In the genomic region with DNA sequence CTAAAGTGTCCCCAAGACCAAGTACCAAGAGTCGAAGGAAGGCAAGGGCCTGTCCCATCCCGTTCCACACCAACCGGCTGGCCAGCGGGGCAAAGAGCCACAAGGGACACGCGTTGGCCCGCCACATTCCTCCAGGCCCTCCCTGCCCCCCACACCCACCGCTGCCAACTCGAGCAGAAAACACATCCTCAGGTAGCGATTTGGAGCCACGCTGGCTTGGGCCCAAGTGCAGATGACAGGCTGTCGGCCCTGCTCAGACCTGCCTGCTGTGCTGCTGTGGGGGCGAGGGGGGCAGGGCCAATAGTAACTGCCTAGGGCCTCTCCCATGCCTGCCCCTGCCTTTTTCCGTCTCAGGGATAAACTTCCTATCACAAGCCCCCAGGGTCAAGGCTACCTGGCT, we compare ENCODE assay signal across 11 mouse cellular contexts. TPM values are rescaled to one million over a fixed set of nuclear protein-coding genes. Genes with fewer than 3 reads are reported as not detected.
A peak's percentile ranks its signal among the peaks of the same experiment; 100 is the strongest.
DNase-seq lines count a peak whose midpoint lies in the region; ATAC-seq lines count a peak whose summit lies in the region.
"Had no signal": no experiment of that assay in that cellular context is flagged by ENCODE, and none has a peak within 500 bp of the region (broad histone marks: within the 10 kb centered on the region; RNA-seq: fewer than 3 reads in every experiment).

No protein-coding gene starts in this region.

- no peak overlapping the region for H3K9ac ChIP-seq in heart, embryonic 16.5 days (ENCODE audit: low read length)
- H3K9ac ChIP-seq in midbrain, embryonic 15.5 days: no peak overlapping the region

- no peaks in the 10 kb centered on the region for H3K36me3 ChIP-seq in heart, embryonic 16.5 days (ENCODE audit: control insufficient read depth, insufficient read depth)
- H3K36me3 ChIP-seq in midbrain, embryonic 15.5 days (replicated peaks): no peaks in the 10 kb centered on the region

- ATAC-seq in heart, embryonic 16.5 days (replicated peaks; ENCODE audit: extremely low read depth, insufficient read depth, low FRiP score): no peak
- no peak for ATAC-seq in midbrain, embryonic 15.5 days (replicated peaks)

- no peak overlapping the region for H3K27ac ChIP-seq in heart, embryonic 16.5 days (ENCODE audit: low read length)
- H3K27ac ChIP-seq in midbrain, embryonic 15.5 days: no peak overlapping the region

- H3K4me2 ChIP-seq in heart, embryonic 16.5 days (ENCODE audit: low read depth, low read length): peak overlapping the region; percentile 10
- H3K4me2 ChIP-seq in midbrain, embryonic 15.5 days: peak overlapping the region; percentile 90

- peak overlapping the region; percentile 9; the same call in 1 of the 2 replicates for H3K4me3 ChIP-seq in heart, embryonic 16.5 days (ENCODE audit: low read length)
- H3K4me3 ChIP-seq in midbrain, embryonic 15.5 days: peak overlapping the region; percentile 77; the same call in 1 of the 2 replicates

- H3K4me1 ChIP-seq in heart, embryonic 16.5 days (ENCODE audit: control insufficient read depth, insufficient read depth, low read length): peaks cover 20% of the 10 kb centered on the region
- H3K4me1 ChIP-seq in midbrain, embryonic 15.5 days: peaks cover 42% of the 10 kb centered on the region

- no peak for DNase-seq in heart, adult 9 months (ENCODE audit: low spot score in 2 of 2)
- DNase-seq in urinary bladder, adult 18-20 months (ENCODE audit: low spot score in 2 of 2): peak; percentile 67 to 80
- no peak for DNase-seq in urinary bladder, postnatal 10 days (ENCODE audit: low spot score)
- DNase-seq in liver: no peak
- no peak for DNase-seq in left cerebral cortex, postnatal 14 days (ENCODE audit: low spot score in 2 of 2)
- DNase-seq in lung, postnatal 10 days: no peak
- DNase-seq: heart, adult 11 months; retina, postnatal 1 day; thymus, adult 2 months had no signal

- H3K9me3 ChIP-seq in heart, embryonic 16.5 days (replicated peaks; ENCODE audit: control insufficient read depth, low read length): no peaks in the 10 kb centered on the region
- no peaks in the 10 kb centered on the region for H3K9me3 ChIP-seq in midbrain, embryonic 15.5 days

- intact Hi-C loops in left cerebral cortex, postnatal 14 days (cut with DNase I): no loop called here

- 65% methylated on average over 14 of the region's 14 CpGs for WGBS in heart, embryonic 16.5 days
- WGBS in midbrain, embryonic 15.5 days: 67% methylated on average over 14 of the region's 14 CpGs

- H3K27me3 ChIP-seq in heart, embryonic 16.5 days (ENCODE audit: control insufficient read depth, insufficient read depth, low read length): peaks cover 70% of the 10 kb centered on the region
- 0 out of 2 replicates have a peak, but pooled peaks cover 5% of the 10 kb centered on the region for H3K27me3 ChIP-seq in midbrain, embryonic 15.5 days (replicated peaks)

RNA-seq across cellular contexts. Expression of a gene that starts 2.3 kb away (rescaled TPM):
- polyA plus RNA-seq in heart, embryonic 16.5 days (2015; fragmentation: Nextera tagmentation; extraction: Ambion mirVana): 4.0 and 5.4 TPM in 2 replicates
- 16.4 and 18.4 TPM in 2 replicates for polyA plus RNA-seq in midbrain, embryonic 15.5 days (2015; fragmentation: Nextera tagmentation; extraction: Ambion mirVana)
- total RNA-seq in left cerebral cortex, postnatal 14 days (2021): 10 to 100 TPM; 60.2 to 61.2 TPM

RNA-seq across cellular contexts. Expression of a gene that starts 14.7 kb away (rescaled TPM):
- 36.0 and 43.3 TPM in 2 replicates for polyA plus RNA-seq in heart, embryonic 16.5 days (2015; fragmentation: Nextera tagmentation; extraction: Ambion mirVana)
- 60.6 and 60.8 TPM in 2 replicates for polyA plus RNA-seq in midbrain, embryonic 15.5 days (2015; fragmentation: Nextera tagmentation; extraction: Ambion mirVana)
- 10 to 100 TPM in 1 of 2 experiments, 1 to 10 TPM in 1; 9.5 to 11.0 TPM for total RNA-seq in left cerebral cortex, postnatal 14 days (2021)

RNA-seq across cellular contexts. Expression of a gene that starts 49.0 kb away (rescaled TPM):
- 26.0 and 26.1 TPM in 2 replicates for polyA plus RNA-seq in heart, embryonic 16.5 days (2015; fragmentation: Nextera tagmentation; extraction: Ambion mirVana)
- 57.4 and 60.2 TPM in 2 replicates for polyA plus RNA-seq in midbrain, embryonic 15.5 days (2015; fragmentation: Nextera tagmentation; extraction: Ambion mirVana)
- 10 to 100 TPM; 54.4 to 55.9 TPM for total RNA-seq in left cerebral cortex, postnatal 14 days (2021)

RNA-seq across cellular contexts. Expression of a gene that starts 59.2 kb away (rescaled TPM):
- polyA plus RNA-seq in heart, embryonic 16.5 days (2015; fragmentation: Nextera tagmentation; extraction: Ambion mirVana): 1.4 and 3.6 TPM in 2 replicates
- polyA plus RNA-seq in midbrain, embryonic 15.5 days (2015; fragmentation: Nextera tagmentation; extraction: Ambion mirVana): 0.06 and 0.11 TPM in 2 replicates
- total RNA-seq in left cerebral cortex, postnatal 14 days (2021): not detected

Comparison
In these comparisons a context has a peak if more than half of its experiments do, and no peak if none do; other contexts are left out.
1. DNase-seq: peak in urinary bladder, adult 18-20 months (2 of 2); none in heart, adult 9 months (0 of 2), urinary bladder, postnatal 10 days (single experiment), liver (single experiment), left cerebral cortex, postnatal 14 days (0 of 2) and lung, postnatal 10 days (single experiment).